Mouse (Mus musculus): ENCODE data around the gene Dnajc1. TPM values are rescaled to one million over a fixed set of nuclear protein-coding genes. Genes with fewer than 3 reads are reported as not detected.

The Dnajc1 gene
- total and polyA plus RNA-seq, 2 experiments, result 9.3 to 17.2 TPM

- 0 out of 2 replicates have a peak overlapping the region, but pooled peaks have one; percentile 4 for H3K4me3 ChIP-seq (ENCODE audit: insufficient read depth, low read depth, low read length)
- H3K9ac ChIP-seq (ENCODE audit: low read depth, low read length), result 0 out of 2 replicates have a peak overlapping the region, but pooled peaks have one; percentile 13
- H3K36me3 ChIP-seq (ENCODE audit: control insufficient read depth, insufficient read depth, low read length), result no peaks in the 10 kb centered on the region; the same call in 1 of the 2 replicates
- 66% methylated on average over 2 of the region's 2 CpGs for WGBS
- TF ChIP-seq POLR2A (IDR thresholded peaks at IDR 0.05; ENCODE audit: extremely low read depth, insufficient read depth, low read length) (no peak), CTCF (IDR thresholded peaks at IDR 0.05; ENCODE audit: low read depth, low read length) (no peak)
- DNase-seq (ENCODE audit: extremely low read depth, low read depth, low spot score), result no peak
- H3K27ac ChIP-seq (replicated peaks; ENCODE audit: insufficient read depth, low read depth, low read length), result no peak overlapping the region
- no peaks in the 10 kb centered on the region for H3K27me3 ChIP-seq (ENCODE audit: control insufficient read depth, insufficient read depth, low read length)
- H3K4me1 ChIP-seq (ENCODE audit: control insufficient read depth, insufficient read depth, low read length), result peaks cover 7% of the 10 kb centered on the region; the same call in 1 of the 2 replicates
- H3K79me2 ChIP-seq (ENCODE audit: control insufficient read depth, insufficient read depth, low read length), result peaks cover 11% of the 10 kb centered on the region; the same call in 1 of the 2 replicates
These were observed 441 bp upstream of the Dnajc1 start for GRCm38 (mm10) chr2:18393022-18393519.

- Histone ChIP-seq H3K4me3 (ENCODE audit: insufficient read depth, low read depth, low read length) (peak overlapping the region; percentile 97), H3K27me3 (ENCODE audit: control insufficient read depth, insufficient read depth, low read length) (no peaks in the 10 kb centered on the region), H3K79me2 (ENCODE audit: control insufficient read depth, insufficient read depth, low read length) (peaks cover 14% of the 10 kb centered on the region; the same call in 1 of the 2 replicates), H3K27ac (replicated peaks; ENCODE audit: insufficient read depth, low read depth, low read length) (peak overlapping the region; percentile 86), H3K36me3 (ENCODE audit: control insufficient read depth, insufficient read depth, low read length) (no peaks in the 10 kb centered on the region; the same call in 1 of the 2 replicates), H3K9ac (ENCODE audit: low read depth, low read length) (peak overlapping the region; percentile 89), H3K4me1 (ENCODE audit: control insufficient read depth, insufficient read depth, low read length) (peaks cover 7% of the 10 kb centered on the region; the same call in 1 of the 2 replicates)
- WGBS, result under 1% methylated on average over 11 of the region's 11 CpGs
- no peak for TF ChIP-seq POLR2A (IDR thresholded peaks at IDR 0.05; ENCODE audit: extremely low read depth, insufficient read depth, low read length)
- no peak for TF ChIP-seq CTCF (IDR thresholded peaks at IDR 0.05; ENCODE audit: low read depth, low read length)
- peak; percentile 36 for DNase-seq (ENCODE audit: extremely low read depth, low read depth, low spot score)
These were observed 769 bp downstream of the Dnajc1 start for GRCm38 (mm10) chr2:18391861-18392260.

- H3K4me1 ChIP-seq (ENCODE audit: control insufficient read depth, insufficient read depth, low read length), result peaks cover 7% of the 10 kb centered on the region; the same call in 1 of the 2 replicates
- no peak for DNase-seq (ENCODE audit: extremely low read depth, low read depth, low spot score)
- no peaks in the 10 kb centered on the region; the same call in 1 of the 2 replicates for H3K36me3 ChIP-seq (ENCODE audit: control insufficient read depth, insufficient read depth, low read length)
- TF ChIP-seq CTCF (IDR thresholded peaks at IDR 0.05; ENCODE audit: low read depth, low read length) (no peak), POLR2A (IDR thresholded peaks at IDR 0.05; ENCODE audit: extremely low read depth, insufficient read depth, low read length) (no peak)
- no peaks in the 10 kb centered on the region for H3K27me3 ChIP-seq (ENCODE audit: control insufficient read depth, insufficient read depth, low read length)
- peaks cover 17% of the 10 kb centered on the region; the same call in 1 of the 2 replicates for H3K79me2 ChIP-seq (ENCODE audit: control insufficient read depth, insufficient read depth, low read length)
- H3K27ac ChIP-seq (replicated peaks; ENCODE audit: insufficient read depth, low read depth, low read length), result no peak overlapping the region
- 100% methylated on average over 1 of the region's 1 CpGs for WGBS
- no peak overlapping the region for H3K9ac ChIP-seq (ENCODE audit: low read depth, low read length)
- H3K4me3 ChIP-seq (ENCODE audit: insufficient read depth, low read depth, low read length), result no peak overlapping the region
These were observed 3.0 kb downstream of the Dnajc1 start for GRCm38 (mm10) chr2:18389631-18390030.

- H3K27me3 ChIP-seq (ENCODE audit: control insufficient read depth, insufficient read depth, low read length), result no peaks in the 10 kb centered on the region
- no peaks in the 10 kb centered on the region for H3K36me3 ChIP-seq (ENCODE audit: control insufficient read depth, insufficient read depth, low read length)
- H3K4me1 ChIP-seq (ENCODE audit: control insufficient read depth, insufficient read depth, low read length), result no peaks in the 10 kb centered on the region; the same call in 1 of the 2 replicates
- H3K27ac ChIP-seq (replicated peaks; ENCODE audit: insufficient read depth, low read depth, low read length), result no peak overlapping the region
- peaks cover 7% of the 10 kb centered on the region; the same call in 1 of the 2 replicates for H3K79me2 ChIP-seq (ENCODE audit: control insufficient read depth, insufficient read depth, low read length)
- DNase-seq (ENCODE audit: extremely low read depth, low read depth, low spot score), result no peak
- no peak overlapping the region for H3K9ac ChIP-seq (ENCODE audit: low read depth, low read length)
- TF ChIP-seq POLR2A (IDR thresholded peaks at IDR 0.05; ENCODE audit: extremely low read depth, insufficient read depth, low read length), result no peak
- H3K4me3 ChIP-seq (ENCODE audit: insufficient read depth, low read depth, low read length), result no peak overlapping the region
These were observed 11.0 kb downstream of the Dnajc1 start for GRCm38 (mm10) chr2:18381662-18382061.

GRCm38 (mm10) chr2:18372400-18373182 is 20.0 kb downstream of the Dnajc1 start:
- Histone ChIP-seq H3K27me3 (ENCODE audit: control insufficient read depth, insufficient read depth, low read length) (no peaks in the 10 kb centered on the region), H3K4me3 (ENCODE audit: insufficient read depth, low read depth, low read length) (no peak overlapping the region), H3K4me1 (ENCODE audit: control insufficient read depth, insufficient read depth, low read length) (peaks cover 14% of the 10 kb centered on the region), H3K9ac (ENCODE audit: low read depth, low read length) (no peak overlapping the region), H3K27ac (replicated peaks; ENCODE audit: insufficient read depth, low read depth, low read length) (no peak overlapping the region), H3K36me3 (ENCODE audit: control insufficient read depth, insufficient read depth, low read length) (no peaks in the 10 kb centered on the region), H3K79me2 (ENCODE audit: control insufficient read depth, insufficient read depth, low read length) (peaks cover 3% of the 10 kb centered on the region; the same call in 1 of the 2 replicates)
- WGBS, result 63% methylated on average over 11 of the region's 11 CpGs
- no peak for DNase-seq (ENCODE audit: extremely low read depth, low read depth, low spot score)
- TF ChIP-seq POLR2A (IDR thresholded peaks at IDR 0.05; ENCODE audit: extremely low read depth, insufficient read depth, low read length) (no peak), CTCF (IDR thresholded peaks at IDR 0.05; ENCODE audit: low read depth, low read length) (no peak)

Data from liver, adult 2 months (tissue).